Mouse (Mus musculus) lung, embryonic 15.5 days (tissue): ENCODE results near the gene Cox19. TPM values are rescaled to one million over a fixed set of nuclear protein-coding genes. Genes with fewer than 3 reads are reported as not detected.
"Not testable (repeated sequence)": the region's sequence is repeated elsewhere in the genome, so short reads cannot be mapped to it uniquely, and the experiment has no call there.

Source experiments
- ATAC-seq: fragments of 200-750 bp; cut with Nextera tagmentation; 2 replicates; pipeline ENCODE4 v1.8.0; 2017; ENCODE audit warnings: moderate number of reproducible peaks, borderline replicate concordance; ENCODE audit not compliant: low FRiP score, low TSS enrichment; ENCODE audit errors: extremely low read depth
- H3K27ac ChIP-seq: fragments of 300-500 bp; sonication (generic); 2 replicates; pipeline ENCODE4 v1.5.1; 2015; ENCODE audit warnings: moderate library complexity, mild to moderate bottlenecking, inconsistent platforms
- H3K27me3 ChIP-seq: fragments of 300-500 bp; sonication (generic); 2 replicates; pipeline ENCODE4 v1.6.1; 2015; ENCODE audit warnings: inconsistent platforms
- H3K36me3 ChIP-seq: fragments of 300-500 bp; sonication (generic); 2 replicates; pipeline ENCODE4 v1.6.1; 2015; ENCODE audit warnings: inconsistent platforms
- H3K4me1 ChIP-seq: fragments of 300-500 bp; sonication (generic); 2 replicates; pipeline ENCODE4 v1.6.1; 2015; ENCODE audit warnings: inconsistent platforms
- H3K4me2 ChIP-seq: fragments of 300-500 bp; sonication (generic); 2 replicates; pipeline ENCODE4 v1.6.1; 2015; ENCODE audit warnings: inconsistent platforms, mild to moderate bottlenecking, moderate library complexity
- H3K4me3 ChIP-seq: fragments of 300-500 bp; sonication (generic); 2 replicates; pipeline ENCODE4 v1.5.1; 2015; ENCODE audit warnings: mild to moderate bottlenecking, inconsistent platforms
- H3K9ac ChIP-seq: fragments of 300-500 bp; sonication (generic); 2 replicates; pipeline ENCODE4 v1.6.1; 2015; ENCODE audit warnings: inconsistent platforms
- H3K9me3 ChIP-seq: fragments of 300-500 bp; sonication (generic); 2 replicates; pipeline ENCODE4 v1.6.1; 2016; ENCODE audit warnings: inconsistent platforms
- WGBS: fragments of 180-500 bp; shearing (Covaris S2); methylation state at CpG from one replicate; pipeline ENCODE4 v1.1.7; 2015; 5-methylcytosine and 5-hydroxymethylcytosine counted together
- polyA plus RNA-seq: library from polyadenylated mRNA; unstranded; fragments of >200 nt; fragmentation: Nextera tagmentation; extraction: Ambion mirVana; gene quantifications from 2 replicates; pipeline ENCODE4 v1.2.1, GENCODE M21; 2015

Cox19 gene
- polyA plus RNA-seq, 1 experiment from 2014 or later, result 92.9 TPM

DNA sequence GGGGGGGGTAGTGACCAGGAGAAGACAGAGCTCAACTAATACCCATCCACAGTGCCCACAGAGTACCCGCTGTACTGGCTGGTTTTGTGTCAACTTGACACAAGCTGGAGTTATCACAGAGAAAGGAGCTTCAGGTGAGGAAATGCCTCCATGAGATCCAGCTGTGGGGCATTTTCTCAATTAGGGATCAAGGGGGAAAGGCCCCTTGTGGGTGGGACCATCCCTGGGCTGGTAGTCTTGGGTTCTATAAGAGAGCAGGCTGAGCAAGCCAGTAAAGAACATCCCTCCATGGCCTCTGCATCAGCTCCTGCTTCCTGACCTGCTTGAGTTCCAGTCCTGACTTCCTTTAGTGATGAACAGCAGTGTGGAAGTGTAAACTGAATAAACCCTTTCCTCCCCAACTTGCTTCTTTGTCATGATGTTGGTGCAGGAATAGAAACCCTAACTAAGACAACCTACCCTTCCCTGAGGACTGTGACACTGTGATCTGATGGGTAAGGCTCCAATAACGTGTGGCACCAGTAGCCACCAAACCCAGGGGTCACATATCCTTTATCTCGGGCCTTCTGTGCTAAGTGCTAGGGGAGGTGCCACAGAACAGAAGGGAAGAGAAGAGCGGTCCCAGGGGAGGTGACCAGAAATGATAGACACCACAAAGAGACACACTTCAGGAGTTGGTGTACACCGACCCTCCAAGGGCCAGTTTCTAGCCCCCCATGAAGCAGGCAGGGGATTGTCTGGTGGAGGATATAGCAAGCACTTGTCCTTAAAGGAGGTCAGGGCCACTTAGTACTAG, 39.3 kb upstream of the Cox19 start:
- not testable (repeated sequence) for H3K4me3 ChIP-seq, H3K4me2 ChIP-seq, H3K9ac ChIP-seq, H3K27me3 ChIP-seq, ATAC-seq, H3K27ac ChIP-seq, H3K9me3 ChIP-seq, H3K36me3 ChIP-seq
- H3K4me1 ChIP-seq, result peaks cover 38% of the 10 kb centered on the region
- 65% methylated on average over 5 of the region's 5 CpGs for WGBS

DNA sequence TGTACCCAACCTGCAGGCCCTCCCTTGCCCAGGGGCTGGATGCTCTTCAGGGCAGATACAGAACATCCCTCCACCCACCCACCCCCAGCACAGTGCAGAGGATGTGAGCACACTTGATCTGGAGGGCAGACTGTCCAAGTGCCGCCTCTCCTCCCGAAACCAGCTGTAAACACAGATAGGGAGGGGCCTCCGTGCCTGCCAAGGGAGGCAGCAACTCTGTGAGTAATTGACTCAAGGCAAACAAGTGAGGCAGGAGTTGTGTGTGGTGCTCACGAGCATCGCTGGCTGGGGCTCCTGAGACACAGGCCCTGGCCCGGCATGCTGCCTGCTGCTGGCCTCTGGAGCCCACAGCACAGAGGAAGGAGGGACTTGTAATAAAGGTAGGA, 38.5 kb upstream of the Cox19 start:
- Histone ChIP-seq H3K9me3 (no peaks in the 10 kb centered on the region), H3K4me3 (no peak overlapping the region), H3K27ac (peak overlapping the region; percentile 74), H3K27me3 (no peaks in the 10 kb centered on the region), H3K4me2 (no peak overlapping the region), H3K36me3 (peaks cover 5% of the 10 kb centered on the region; the same call in 1 of the 2 replicates), H3K4me1 (peaks cover 41% of the 10 kb centered on the region), H3K9ac (no peak overlapping the region)
- 6% methylated on average over 6 of the region's 6 CpGs for WGBS
- peak; percentile 81 for ATAC-seq

- no peak overlapping the region for H3K4me3 ChIP-seq
- H3K36me3 ChIP-seq, result peaks cover 2% of the 10 kb centered on the region; the same call in 1 of the 2 replicates
- H3K27me3 ChIP-seq, result no peaks in the 10 kb centered on the region
- 61% methylated on average over 17 of the region's 17 CpGs for WGBS
- no peak overlapping the region for H3K4me2 ChIP-seq
- H3K9ac ChIP-seq, result no peak overlapping the region
- H3K9me3 ChIP-seq, result no peaks in the 10 kb centered on the region
- H3K4me1 ChIP-seq, result peaks cover 47% of the 10 kb centered on the region
- no peak for ATAC-seq
- peak overlapping the region; percentile 74 for H3K27ac ChIP-seq
These were observed 37.8 kb upstream of the Cox19 start for GRCm38 (mm10) chr5:139388694-139389675.

GRCm38 (mm10) chr5:139388195-139388570, 37.0 kb upstream of the Cox19 start:
- 47% methylated on average over 4 of the region's 4 CpGs for whole genome bisulfite sequencing
- H3K27ac ChIP-seq, result peak overlapping the region; percentile 74
- no peaks in the 10 kb centered on the region; the same call in 1 of the 2 replicates for H3K36me3 ChIP-seq
- no peaks in the 10 kb centered on the region for H3K9me3 ChIP-seq
- no peak overlapping the region for H3K4me3 ChIP-seq
- ATAC-seq, result no peak
- H3K9ac ChIP-seq, result no peak overlapping the region
- H3K27me3 ChIP-seq, result no peaks in the 10 kb centered on the region
- H3K4me2 ChIP-seq, result no peak overlapping the region
- peaks cover 53% of the 10 kb centered on the region for H3K4me1 ChIP-seq

DNA sequence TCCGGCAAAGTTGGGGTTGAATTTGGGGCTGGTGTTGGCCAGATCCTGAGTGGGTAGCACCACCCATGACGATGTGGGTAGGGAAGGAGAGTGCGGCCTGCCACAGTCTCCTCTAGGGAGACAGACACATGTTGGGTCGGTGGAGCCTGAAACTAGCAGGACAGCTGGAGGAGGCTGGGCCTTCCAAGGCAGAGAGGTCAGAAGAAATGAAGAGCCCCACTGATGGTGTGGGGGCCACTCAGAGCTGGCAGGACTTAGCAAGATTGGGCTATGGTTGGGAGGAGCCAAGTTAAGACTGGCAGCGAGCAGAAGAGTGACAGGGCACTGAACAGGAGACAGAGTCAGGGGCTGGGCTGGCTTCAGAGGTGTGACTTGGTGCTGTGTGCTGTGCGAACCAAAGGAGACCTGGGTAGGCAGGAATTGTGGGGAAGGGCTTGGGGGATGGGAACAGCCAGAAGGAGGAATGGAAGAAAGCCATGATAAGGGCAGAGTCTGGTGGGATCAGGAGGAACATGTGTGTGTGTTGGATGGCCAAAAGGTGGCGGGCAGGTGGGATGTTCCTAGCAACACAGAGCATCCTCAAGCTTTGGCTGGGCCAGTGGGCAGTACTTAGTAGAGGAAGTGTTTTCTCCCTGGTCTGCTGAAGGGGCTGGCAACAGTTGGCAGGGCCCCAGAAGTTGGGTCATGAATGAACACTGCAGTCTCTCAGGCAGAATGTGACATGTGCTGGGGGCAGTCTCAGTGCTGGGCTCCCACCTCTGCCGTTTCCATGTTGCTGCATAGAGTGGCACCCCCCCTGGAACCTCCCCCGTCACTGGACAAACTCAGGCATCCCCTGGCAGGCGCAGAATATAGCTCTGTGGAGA, 36.3 kb upstream of the Cox19 start:
- no peak overlapping the region for H3K4me3 ChIP-seq
- no peaks in the 10 kb centered on the region; the same call in 1 of the 2 replicates for H3K36me3 ChIP-seq
- H3K9ac ChIP-seq, result no peak overlapping the region
- 76% methylated on average over 10 of the region's 10 CpGs for WGBS
- H3K27ac ChIP-seq, result peak overlapping the region; percentile 74
- H3K9me3 ChIP-seq, result no peaks in the 10 kb centered on the region
- peaks cover 59% of the 10 kb centered on the region for H3K4me1 ChIP-seq
- no peaks in the 10 kb centered on the region for H3K27me3 ChIP-seq
- ATAC-seq, result no peak
- H3K4me2 ChIP-seq, result no peak overlapping the region

DNA sequence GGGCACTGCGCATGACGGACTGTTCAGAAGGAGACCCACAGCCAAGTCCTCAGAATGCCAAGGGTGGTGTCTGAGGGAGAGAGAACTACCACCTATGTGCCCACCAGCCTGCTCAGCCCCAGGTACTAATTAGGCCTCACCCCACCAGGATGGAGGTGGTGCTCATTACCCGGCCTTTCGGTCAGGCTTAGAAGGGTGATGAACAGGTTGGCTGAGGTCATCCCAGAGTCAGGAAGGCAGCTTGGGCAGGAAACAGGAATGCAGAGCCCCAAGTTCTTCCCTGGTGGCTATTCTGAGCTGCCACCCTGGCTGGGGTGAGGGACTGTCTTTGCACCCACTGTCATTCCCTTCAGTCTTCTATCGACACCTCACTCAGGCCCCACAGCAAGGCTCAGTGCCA, 34.8 kb upstream of the Cox19 start:
- Histone ChIP-seq H3K9ac (no peak overlapping the region), H3K36me3 (no peaks in the 10 kb centered on the region), H3K4me2 (no peak overlapping the region), H3K27me3 (no peaks in the 10 kb centered on the region), H3K4me1 (peaks cover 68% of the 10 kb centered on the region), H3K27ac (no peak overlapping the region), H3K4me3 (no peak overlapping the region), H3K9me3 (no peaks in the 10 kb centered on the region)
- 91% methylated on average over 5 of the region's 5 CpGs for WGBS
- ATAC-seq, result no peak

DNA sequence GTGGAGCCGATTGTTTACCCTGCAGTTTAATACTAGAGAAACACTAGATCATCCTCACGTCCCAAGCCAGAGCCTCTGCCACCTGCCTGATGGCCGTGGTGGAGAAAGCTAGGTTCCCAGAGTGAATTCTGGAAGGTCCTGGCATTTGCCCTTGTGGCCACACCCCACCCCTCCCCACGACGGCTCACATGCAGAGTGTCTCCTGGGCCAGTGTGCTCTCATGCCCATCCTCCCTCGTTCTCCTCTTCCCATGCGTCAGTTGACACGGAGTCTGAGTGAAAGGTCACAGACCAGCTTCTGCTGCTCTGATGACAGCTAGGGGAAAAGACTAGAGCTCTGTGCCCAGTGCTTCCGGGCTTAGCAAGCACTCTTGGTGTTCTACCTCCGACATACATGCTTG, 33.3 kb upstream of the Cox19 start:
- no peak for ATAC-seq
- Histone ChIP-seq H3K4me3 (no peak overlapping the region), H3K9ac (no peak overlapping the region), H3K36me3 (no peaks in the 10 kb centered on the region), H3K4me1 (peaks cover 66% of the 10 kb centered on the region), H3K9me3 (no peaks in the 10 kb centered on the region), H3K4me2 (no peak overlapping the region), H3K27me3 (no peaks in the 10 kb centered on the region), H3K27ac (no peak overlapping the region)
- WGBS, result 29% methylated on average over 10 of the region's 10 CpGs

- Histone ChIP-seq H3K36me3 (no peaks in the 10 kb centered on the region), H3K9me3 (no peaks in the 10 kb centered on the region), H3K27ac (peak overlapping the region; percentile 81), H3K4me3 (no peak overlapping the region), H3K27me3 (no peaks in the 10 kb centered on the region), H3K4me2 (peak overlapping the region; percentile 32; the same call in 1 of the 2 replicates), H3K4me1 (peaks cover 66% of the 10 kb centered on the region), H3K9ac (no peak overlapping the region)
- no peak for ATAC-seq
- WGBS, result 70% methylated on average over 9 of the region's 9 CpGs
These were observed 32.0 kb upstream of the Cox19 start for GRCm38 (mm10) chr5:139383234-139383633.

DNA sequence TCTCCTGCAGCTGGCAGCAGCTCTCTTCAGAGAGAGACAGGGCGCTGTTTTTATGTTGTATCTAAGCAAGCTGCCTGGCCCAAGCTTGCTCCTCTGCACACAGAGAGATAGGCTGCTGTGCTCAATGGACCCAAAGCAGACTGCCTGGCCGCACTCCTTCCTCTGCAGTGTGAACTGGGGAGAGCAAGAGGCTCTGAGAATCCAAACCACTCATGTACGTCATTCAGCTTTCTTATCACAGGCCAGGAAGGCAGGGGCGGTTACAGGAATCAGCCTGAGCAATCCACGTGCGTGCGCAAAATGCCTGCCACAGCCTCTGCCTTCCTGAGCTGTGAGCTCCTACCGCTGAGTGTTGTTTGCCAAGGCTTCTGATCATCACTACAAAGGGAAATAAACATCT, 31.5 kb upstream of the Cox19 start:
- Histone ChIP-seq H3K9me3 (no peaks in the 10 kb centered on the region), H3K27me3 (no peaks in the 10 kb centered on the region), H3K4me2 (peak overlapping the region; percentile 32; the same call in 1 of the 2 replicates), H3K4me1 (peaks cover 66% of the 10 kb centered on the region), H3K36me3 (no peaks in the 10 kb centered on the region), H3K9ac (no peak overlapping the region), H3K4me3 (no peak overlapping the region), H3K27ac (peak overlapping the region; percentile 81)
- 34% methylated on average over 8 of the region's 8 CpGs for WGBS
- no peak for ATAC-seq

- Histone ChIP-seq H3K4me1 (peaks cover 67% of the 10 kb centered on the region), H3K9me3 (no peaks in the 10 kb centered on the region), H3K27ac (peak overlapping the region; percentile 81), H3K9ac (no peak overlapping the region), H3K4me2 (peak overlapping the region; percentile 32), H3K4me3 (peak overlapping the region; percentile 6; the same call in 1 of the 2 replicates), H3K27me3 (no peaks in the 10 kb centered on the region), H3K36me3 (no peaks in the 10 kb centered on the region)
- 73% methylated on average over 18 of the region's 18 CpGs for WGBS
- ATAC-seq, result no peak
These were observed 30.6 kb upstream of the Cox19 start for GRCm38 (mm10) chr5:139381586-139382513.
